Mouse (Mus musculus) ES-E14 (cell line): Measurements from ENCODE around the gene Alkbh2. TPM values are rescaled to one million over a fixed set of nuclear protein-coding genes. Genes with fewer than 3 reads are reported as not detected.

Experiments used
- DNase-seq: peaks from one replicate; pipeline ENCODE4 v3.0.0-alpha.2; 2013; ENCODE audit warnings: low read depth, low spot score
- H3K27ac ChIP-seq: 2 replicates; pipeline ENCODE4 v1.5.1; 2012; ENCODE audit warnings: low read depth, mild to moderate bottlenecking, low read length, moderate library complexity, mixed read lengths; ENCODE audit not compliant: poor library complexity, insufficient read depth, severe bottlenecking
- H3K36me3 ChIP-seq: 2 replicates; pipeline ENCODE4 v1.6.1; 2012; ENCODE audit warnings: mild to moderate bottlenecking, low read length, moderate library complexity, mixed read lengths; ENCODE audit not compliant: control insufficient read depth, poor library complexity, insufficient read depth, severe bottlenecking
- H3K4me1 ChIP-seq, 2 experiments: fragments of 150-350 bp in 1 of 2; sonication (generic) in 1 of 2; 2 replicates each; pipeline ENCODE4 v1.6.1; 2012; ENCODE audit warnings: low read length in 2 of 2, mild to moderate bottlenecking in 1 of 2, mixed read lengths in 1 of 2; ENCODE audit not compliant: control insufficient read depth in 2 of 2, insufficient read depth in 2 of 2, poor library complexity in 1 of 2
- H3K4me3 ChIP-seq, 2 experiments: fragments of 150-350 bp in 1 of 2; sonication (generic) in 1 of 2; 2 replicates each; pipeline ENCODE4 v1.5.1; 2012; ENCODE audit warnings: low read length in 2 of 2, low read depth in 1 of 2, mild to moderate bottlenecking in 1 of 2, mixed read lengths in 1 of 2; ENCODE audit not compliant: insufficient read depth in 1 of 2, poor library complexity in 1 of 2, severe bottlenecking in 1 of 2
- H3K9ac ChIP-seq: 2 replicates; pipeline ENCODE4 v1.6.1; 2012; ENCODE audit warnings: low read depth, mild to moderate bottlenecking, low read length, mixed read lengths; ENCODE audit not compliant: poor library complexity, insufficient read depth, severe bottlenecking
- H3K9me3 ChIP-seq: fragments of 150-350 bp; sonication (generic); 2 replicates; pipeline ENCODE4 v1.6.1; 2012; ENCODE audit warnings: low read depth, mild to moderate bottlenecking, low read length; ENCODE audit not compliant: control insufficient read depth, insufficient read depth
- CHD2 ChIP-seq: IDR thresholded peaks from 2 replicates; pipeline ENCODE4 v1.6.1; 2014; ENCODE audit warnings: mild to moderate bottlenecking, low read depth, low read length, inconsistent platforms
- HCFC1 ChIP-seq: IDR thresholded peaks from 2 replicates; pipeline ENCODE4 v1.6.1; 2012; ENCODE audit warnings: low read length, inconsistent platforms, borderline replicate concordance; ENCODE audit not compliant: insufficient read depth
- MAFK ChIP-seq: IDR thresholded peaks from 2 replicates; pipeline ENCODE4 v1.6.1; 2014; ENCODE audit warnings: mild to moderate bottlenecking, low read depth, low read length, inconsistent platforms; ENCODE audit not compliant: insufficient read depth
- ZC3H11A ChIP-seq: IDR thresholded peaks from 2 replicates; pipeline ENCODE4 v1.6.1; 2012; ENCODE audit warnings: low read depth, mild to moderate bottlenecking, inconsistent platforms, low read length, borderline replicate concordance
- ZNF384 ChIP-seq: IDR thresholded peaks from 2 replicates; pipeline ENCODE4 v1.6.1; 2012; ENCODE audit warnings: low read depth, low read length, inconsistent platforms
- in situ Hi-C, 2 experiments: fragments of 600-800 bp; cut with MboI; formaldehyde crosslinking; loops; one replicate each; pipeline ENCODE4 v1.15.1; 2025; ENCODE audit warnings: low sequenced_read_pairs in 2 of 2, inconsistent platforms in 1 of 2; ENCODE audit not compliant: unreplicated experiment in 2 of 2
- total RNA-seq: library from RNA; depleted of rRNA; stranded (reverse); fragments of 300-350 nt; gene quantifications from 2 replicates; pipeline ENCODE4 v1.2.3, GENCODE M21; 2012

Gene Alkbh2
- total RNA-seq, 1 experiment: 26.7 TPM

- H3K27ac ChIP-seq: no peak overlapping the region
- DNase-seq: no peak
- H3K4me1 ChIP-seq: peaks cover 0 to 7% of the 10 kb centered on the region in 2 experiments; a peak in 1 of 4 replicates
- in situ Hi-C loops: no loop called here
- no peak for TF ChIP-seq ZC3H11A
- no peak overlapping the region for H3K4me3 ChIP-seq
- H3K9ac ChIP-seq: no peak overlapping the region
- H3K9me3 ChIP-seq: no peaks in the 10 kb centered on the region
- H3K36me3 ChIP-seq: peaks cover 7% of the 10 kb centered on the region; the same call in 1 of the 2 replicates
Observed at GRCm38 (mm10) chr5:114101873-114102272, 26.1 kb downstream of the Alkbh2 start.

GRCm38 (mm10) chr5:114100390-114101099 is 27.5 kb downstream of the Alkbh2 start:
- Histone ChIP-seq H3K36me3 (peaks cover 2% of the 10 kb centered on the region; the same call in 1 of the 2 replicates), H3K27ac (no peak overlapping the region), H3K9ac (peak overlapping the region; percentile 85), H3K4me3 (peak overlapping the region; percentile 67 to 96), H3K9me3 (no peaks in the 10 kb centered on the region), H3K4me1 (peaks cover 0 to 7% of the 10 kb centered on the region in 2 experiments; a peak in 1 of 4 replicates)
- TF ChIP-seq ZC3H11A (no peak), HCFC1 (no peak), MAFK (no peak), ZNF384 (no peak), CHD2 (no peak)
- DNase-seq: no peak
- in situ Hi-C loops: no loop called here

- peaks cover 2% of the 10 kb centered on the region; the same call in 1 of the 2 replicates for H3K36me3 ChIP-seq
- peak overlapping the region; percentile 67 to 96 for H3K4me3 ChIP-seq
- peak; percentile 90 for DNase-seq
- H3K27ac ChIP-seq: no peak overlapping the region
- H3K4me1 ChIP-seq: peaks cover 0 to 7% of the 10 kb centered on the region in 2 experiments; a peak in 1 of 4 replicates
- TF ChIP-seq ZNF384 (no peak), ZC3H11A (no peak), CHD2 (no peak; the same call in 1 of the 2 replicates), MAFK (no peak), HCFC1 (peak; percentile 91)
- in situ Hi-C loops: no loop called here
- H3K9me3 ChIP-seq: no peaks in the 10 kb centered on the region
- peak overlapping the region; percentile 85 for H3K9ac ChIP-seq
Observed at GRCm38 (mm10) chr5:114099709-114100389, 28.2 kb downstream of the Alkbh2 start.

- peak within 1 kb of the TSS; percentile 66 to 84 for H3K4me3 ChIP-seq
- no peaks in the 10 kb centered on the region for H3K36me3 ChIP-seq
- H3K27ac ChIP-seq: no peak within 1 kb of the TSS; the same call in 1 of the 2 replicates
- peaks cover 0 to 3% of the 10 kb centered on the region in 2 experiments; a peak in 1 of 4 replicates for H3K4me1 ChIP-seq
- TF ChIP-seq ZC3H11A (no peak), MAFK (no peak), ZNF384 (no peak), CHD2 (0 out of 2 replicates have a peak, but pooled peaks have one; percentile 44), HCFC1 (peak; percentile 60; the same call in 1 of the 2 replicates)
- H3K9ac ChIP-seq: peak within 1 kb of the TSS; percentile 68; the same call in 1 of the 2 replicates
- no peaks in the 10 kb centered on the region for H3K9me3 ChIP-seq
- DNase-seq: peak; percentile 79
- in situ Hi-C loops: no loop called here
Observed at GRCm38 (mm10) chr5:114091057-114091807, 36.8 kb downstream of the Alkbh2 start, which contains the start of gene Svop. Gene Svop, minus strand, starts transcription at chr5:114091570.
